Mouse (Mus musculus) embryonic facial prominence, embryonic 13.5 days (tissue): ENCODE results near the gene Coq8b. TPM values are rescaled to one million over a fixed set of nuclear protein-coding genes. Genes with fewer than 3 reads are reported as not detected.

Source experiments
- ATAC-seq: fragments of 200-750 bp; cut with Nextera tagmentation; 2 replicates; pipeline ENCODE4 v1.8.0; 2017; ENCODE audit warnings: low read depth; ENCODE audit not compliant: insufficient number of reproducible peaks, insufficient read depth, low FRiP score, low TSS enrichment
- H3K27ac ChIP-seq: fragments of 300-500 bp; sonication (generic); 2 replicates; pipeline ENCODE4 v1.5.1; 2015; ENCODE audit warnings: moderate library complexity, mild to moderate bottlenecking, inconsistent platforms
- H3K27me3 ChIP-seq: fragments of 300-500 bp; sonication (generic); 2 replicates; pipeline ENCODE4 v1.6.1; 2015; ENCODE audit warnings: mild to moderate bottlenecking, inconsistent platforms
- H3K36me3 ChIP-seq: fragments of 300-500 bp; sonication (generic); 2 replicates; pipeline ENCODE4 v1.6.1; 2015; ENCODE audit warnings: mild to moderate bottlenecking, inconsistent platforms
- H3K4me1 ChIP-seq: fragments of 300-500 bp; sonication (generic); 2 replicates; pipeline ENCODE4 v1.6.1; 2015; ENCODE audit warnings: inconsistent platforms
- H3K4me2 ChIP-seq: fragments of 300-500 bp; sonication (generic); 2 replicates; pipeline ENCODE4 v1.6.1; 2015; ENCODE audit warnings: moderate library complexity, mild to moderate bottlenecking, inconsistent platforms
- H3K4me3 ChIP-seq: fragments of 300-500 bp; sonication (generic); 2 replicates; pipeline ENCODE4 v1.5.1; 2015; ENCODE audit warnings: mild to moderate bottlenecking, inconsistent platforms
- H3K9ac ChIP-seq: fragments of 300-500 bp; sonication (generic); 2 replicates; pipeline ENCODE4 v1.6.1; 2015; ENCODE audit warnings: mild to moderate bottlenecking, inconsistent platforms
- H3K9me3 ChIP-seq: fragments of 300-500 bp; sonication (generic); 2 replicates; pipeline ENCODE4 v1.6.1; 2016; ENCODE audit warnings: inconsistent platforms
- WGBS: fragments of 180-500 bp; shearing (Covaris S2); methylation state at CpG from one replicate; pipeline ENCODE4 v1.1.7; 2015; ENCODE audit warnings: mixed read lengths; 5-methylcytosine and 5-hydroxymethylcytosine counted together
- polyA plus RNA-seq: library from polyadenylated mRNA; unstranded; fragments of >200 nt; fragmentation: Nextera tagmentation; extraction: Ambion mirVana; gene quantifications from 2 replicates; pipeline ENCODE4 v1.2.1, GENCODE M21; 2015

Coq8b gene
- polyA plus RNA-seq, 1 experiment from 2014 or later = 19.0 TPM

DNA sequence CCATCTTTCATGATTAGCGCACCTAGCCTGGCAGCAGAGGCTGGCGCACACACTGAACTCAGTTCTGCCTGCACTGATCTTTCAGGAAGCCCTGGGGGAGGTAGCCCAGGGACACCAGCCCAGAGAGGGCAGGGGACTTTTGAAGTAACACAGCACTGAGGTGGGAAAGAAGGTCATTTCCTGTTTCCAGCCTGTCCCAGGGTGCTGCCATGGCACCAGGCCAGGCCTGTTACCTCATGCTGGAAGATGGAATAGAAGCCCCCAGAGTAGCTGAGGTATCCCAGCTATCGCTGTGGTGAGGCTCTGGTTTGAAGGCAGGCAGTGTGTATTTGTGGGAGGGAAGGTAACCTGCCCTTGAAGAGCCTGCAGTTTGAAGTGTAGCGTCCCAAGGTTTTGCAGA lies 42.1 kb downstream of the Coq8b start:
- no peak overlapping the region for H3K4me2 ChIP-seq
- H3K9me3 ChIP-seq = no peaks in the 10 kb centered on the region
- H3K27ac ChIP-seq = no peak overlapping the region
- H3K27me3 ChIP-seq = no peaks in the 10 kb centered on the region
- 94% methylated on average over 4 of the region's 4 CpGs for WGBS
- ATAC-seq = no peak
- H3K9ac ChIP-seq = no peak overlapping the region
- H3K4me3 ChIP-seq = no peak overlapping the region
- peaks cover 94% of the 10 kb centered on the region for H3K36me3 ChIP-seq
- no peaks in the 10 kb centered on the region for H3K4me1 ChIP-seq

DNA sequence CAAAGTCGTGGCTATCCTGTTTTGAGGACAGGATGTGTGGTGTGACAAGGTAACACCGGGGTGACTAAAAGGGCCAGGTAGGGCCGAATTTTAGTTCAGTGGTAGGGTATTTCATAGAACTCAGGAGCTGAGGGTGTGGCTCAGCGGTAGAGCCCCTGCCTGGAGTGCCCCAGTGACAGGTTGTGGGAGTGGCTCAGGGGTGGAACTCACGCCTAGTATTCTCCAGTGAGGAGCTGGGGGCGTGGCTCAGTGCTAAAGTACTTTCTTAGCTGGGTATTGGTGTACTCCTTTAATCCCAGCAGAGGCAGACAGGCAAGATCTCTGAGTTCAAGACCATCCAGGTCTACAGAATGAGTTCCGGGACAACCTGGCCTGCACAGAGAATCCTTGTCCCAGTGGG lies 43.2 kb downstream of the Coq8b start:
- no peaks in the 10 kb centered on the region for H3K4me1 ChIP-seq
- H3K36me3 ChIP-seq = peaks cover 92% of the 10 kb centered on the region
- ATAC-seq = no peak
- H3K27ac ChIP-seq = no peak overlapping the region; the same call in 1 of the 2 replicates
- no peaks in the 10 kb centered on the region for H3K9me3 ChIP-seq
- H3K4me3 ChIP-seq = no peak overlapping the region
- no peak overlapping the region for H3K9ac ChIP-seq
- H3K27me3 ChIP-seq = no peaks in the 10 kb centered on the region
- 60% methylated on average over 7 of the region's 7 CpGs for WGBS
- H3K4me2 ChIP-seq = no peak overlapping the region

DNA sequence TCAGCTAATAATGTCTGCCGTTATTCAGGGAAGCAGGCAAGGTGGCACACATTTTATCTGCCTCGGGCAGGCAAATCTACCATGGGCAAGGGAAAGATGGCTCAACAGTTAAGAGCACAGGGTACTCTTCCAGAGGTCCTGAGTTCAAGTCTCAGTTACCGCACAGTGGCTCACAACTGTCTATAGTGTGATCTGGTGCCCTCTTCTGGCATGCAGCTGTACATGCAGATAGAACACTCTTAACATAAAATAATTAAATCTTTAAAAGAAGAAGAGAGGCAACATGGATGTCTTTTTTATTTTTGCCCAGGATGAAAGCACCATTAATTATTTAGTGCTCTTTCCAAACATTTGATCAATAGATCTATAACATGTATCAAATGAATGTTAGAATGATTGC lies 44.4 kb downstream of the Coq8b start:
- H3K9ac ChIP-seq = no peak overlapping the region
- peaks cover 92% of the 10 kb centered on the region for H3K36me3 ChIP-seq
- ATAC-seq = no peak
- no peaks in the 10 kb centered on the region for H3K9me3 ChIP-seq
- H3K27ac ChIP-seq = no peak overlapping the region
- H3K27me3 ChIP-seq = no peaks in the 10 kb centered on the region
- no peak overlapping the region for H3K4me3 ChIP-seq
- 93% methylated on average over 3 of the region's 3 CpGs for WGBS
- H3K4me2 ChIP-seq = no peak overlapping the region
- no peaks in the 10 kb centered on the region for H3K4me1 ChIP-seq

DNA sequence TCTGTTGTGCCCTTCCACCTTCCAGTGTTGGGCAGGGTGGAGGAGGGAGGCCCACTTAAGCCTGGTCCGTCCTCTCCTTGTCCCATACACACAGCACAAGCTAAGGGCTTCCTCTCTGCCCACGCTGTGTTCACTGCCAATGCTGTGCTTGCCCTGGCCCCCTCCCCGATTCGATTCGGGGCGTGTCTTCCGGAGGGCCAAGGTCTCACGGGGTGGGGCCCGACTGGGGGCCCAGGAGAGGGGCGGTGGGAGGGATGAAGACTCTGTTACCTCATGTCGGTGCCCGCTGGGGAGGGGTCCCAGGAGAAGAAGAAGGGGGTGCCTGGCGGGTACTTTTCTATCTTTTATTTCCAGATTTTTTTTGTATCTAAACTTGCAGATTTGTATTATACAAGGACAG lies 48.9 kb downstream of the Coq8b start:
- Histone ChIP-seq H3K27ac (no peak overlapping the region), H3K27me3 (peaks cover 9% of the 10 kb centered on the region), H3K9me3 (no peaks in the 10 kb centered on the region), H3K9ac (no peak overlapping the region), H3K4me2 (no peak overlapping the region), H3K4me3 (no peak overlapping the region), H3K36me3 (peaks cover 60% of the 10 kb centered on the region), H3K4me1 (0 out of 2 replicates have a peak, but pooled peaks cover 6% of the 10 kb centered on the region)
- WGBS = 66% methylated on average over 13 of the region's 13 CpGs
- no peak for ATAC-seq

DNA sequence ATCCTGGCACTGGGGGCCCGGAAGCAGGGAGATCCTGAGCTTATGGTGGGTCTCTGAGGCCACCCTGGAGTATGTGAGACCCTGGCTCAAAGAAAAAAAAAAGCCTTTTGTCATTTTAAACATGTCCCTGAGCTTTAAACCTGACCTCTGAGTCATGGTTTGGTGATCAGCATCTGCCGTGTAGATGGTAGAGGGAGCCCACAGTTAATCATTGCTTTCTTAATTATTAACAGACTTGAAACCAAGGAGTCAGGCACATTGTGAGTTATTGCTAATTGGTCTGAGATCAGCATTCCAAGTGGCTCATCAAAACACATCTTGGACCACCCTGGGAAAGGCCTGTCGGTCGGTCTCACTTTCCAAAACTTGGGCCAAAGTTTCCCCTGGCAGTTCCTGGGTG lies 49.4 kb downstream of the Coq8b start:
- Histone ChIP-seq H3K4me2 (no peak overlapping the region), H3K9me3 (no peaks in the 10 kb centered on the region), H3K27ac (no peak overlapping the region), H3K4me1 (0 out of 2 replicates have a peak, but pooled peaks cover 6% of the 10 kb centered on the region), H3K36me3 (peaks cover 55% of the 10 kb centered on the region), H3K9ac (no peak overlapping the region), H3K27me3 (peaks cover 9% of the 10 kb centered on the region), H3K4me3 (no peak overlapping the region)
- WGBS = 54% methylated on average over 4 of the region's 4 CpGs
- ATAC-seq = no peak

DNA sequence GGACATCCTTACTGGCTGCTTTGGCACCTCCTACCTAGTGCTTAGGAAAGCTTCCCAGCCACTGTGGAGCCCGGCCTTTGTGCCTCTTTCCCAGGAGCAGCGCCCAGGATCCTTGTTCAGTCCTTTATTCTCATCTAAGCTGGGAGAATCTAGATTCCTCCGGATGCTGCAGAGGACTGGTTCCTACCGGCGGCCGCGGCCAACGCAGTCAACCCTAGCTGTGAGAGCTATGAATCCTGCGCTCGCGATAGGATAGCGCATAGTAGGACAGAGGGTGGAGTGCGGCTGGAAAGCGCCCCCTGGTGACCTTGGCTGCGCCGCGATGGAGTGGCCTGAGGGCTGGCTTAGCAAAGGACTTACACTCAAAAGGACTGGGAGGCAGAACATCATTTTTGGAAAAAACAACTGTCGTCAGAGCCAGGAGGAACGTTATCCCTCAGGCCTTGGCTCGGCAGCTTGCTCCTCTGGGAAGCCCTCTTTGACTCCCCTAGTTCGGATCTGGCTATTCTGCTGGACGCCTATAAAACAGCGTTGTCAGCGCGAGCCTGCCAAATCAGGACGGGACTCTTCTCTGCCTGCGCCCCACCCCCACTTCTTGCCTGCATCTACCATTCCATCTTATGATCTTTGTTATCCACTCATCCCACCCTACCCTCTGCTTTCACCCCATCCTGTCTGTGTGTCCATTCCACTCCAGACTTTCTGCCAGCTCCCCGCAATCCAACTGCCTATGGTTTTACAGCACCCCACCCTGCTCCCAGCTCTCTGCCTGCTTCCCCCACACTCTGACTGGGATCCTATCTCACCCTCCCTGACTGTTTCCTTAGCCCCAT lies 52.3 kb downstream of the Coq8b start:
- H3K9ac ChIP-seq = no peak overlapping the region
- H3K27me3 ChIP-seq = peaks cover 9% of the 10 kb centered on the region
- peaks cover 26% of the 10 kb centered on the region for H3K36me3 ChIP-seq
- H3K9me3 ChIP-seq = no peaks in the 10 kb centered on the region
- peak; percentile 76 for ATAC-seq
- no peak overlapping the region for H3K27ac ChIP-seq
- whole genome bisulfite sequencing = under 1% methylated on average over 28 of the region's 28 CpGs
- peak overlapping the region; percentile 47 for H3K4me2 ChIP-seq
- no peak overlapping the region; the same call in 1 of the 2 replicates for H3K4me3 ChIP-seq
- H3K4me1 ChIP-seq = 0 out of 2 replicates have a peak, but pooled peaks cover 6% of the 10 kb centered on the region

DNA sequence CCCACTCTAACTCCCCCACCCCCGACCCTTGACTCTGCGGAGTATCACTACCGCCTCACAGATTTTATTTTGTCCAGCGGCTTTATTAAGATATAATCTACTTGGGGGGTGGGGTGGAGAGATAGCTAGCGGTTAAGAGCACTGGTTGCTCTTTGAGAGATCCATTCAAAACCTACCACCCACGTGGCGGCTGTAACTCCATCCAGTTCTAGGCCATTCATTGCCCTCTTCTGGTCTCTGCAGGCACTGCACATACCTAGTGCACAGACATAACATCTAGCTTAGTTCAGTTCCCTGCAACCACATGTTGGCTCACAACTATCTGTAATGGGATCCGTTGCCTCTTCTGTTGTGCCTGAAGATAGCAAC lies 52.9 kb downstream of the Coq8b start:
- Histone ChIP-seq H3K27me3 (peaks cover 9% of the 10 kb centered on the region), H3K27ac (no peak overlapping the region), H3K9ac (no peak overlapping the region), H3K9me3 (no peaks in the 10 kb centered on the region), H3K4me3 (no peak overlapping the region), H3K4me2 (peak overlapping the region; percentile 47), H3K4me1 (0 out of 2 replicates have a peak, but pooled peaks cover 6% of the 10 kb centered on the region), H3K36me3 (peaks cover 21% of the 10 kb centered on the region)
- ATAC-seq = peak; percentile 74
- WGBS = 5% methylated on average over 8 of the region's 8 CpGs

DNA sequence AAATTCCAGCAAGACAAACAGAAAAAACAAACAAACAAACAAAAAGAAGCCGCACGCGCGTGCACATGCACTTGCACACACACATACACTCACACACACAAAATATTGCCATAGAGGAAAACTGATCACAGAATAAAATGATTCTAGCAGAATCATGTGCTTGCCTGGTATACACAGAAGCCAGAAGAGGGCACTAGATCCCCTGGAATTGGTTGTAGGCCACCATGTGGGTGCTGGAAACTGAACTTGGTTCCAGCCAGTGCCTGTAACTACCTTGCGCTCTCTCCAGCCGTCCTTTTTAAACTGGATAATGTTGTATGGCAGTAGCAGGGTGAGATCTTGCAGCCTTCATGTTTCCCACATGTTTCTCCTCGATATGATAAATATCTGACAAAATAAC lies 55.9 kb downstream of the Coq8b start:
- ATAC-seq = no peak
- H3K9ac ChIP-seq = no peak overlapping the region
- no peaks in the 10 kb centered on the region for H3K36me3 ChIP-seq
- H3K27me3 ChIP-seq = peaks cover 9% of the 10 kb centered on the region
- no peak overlapping the region for H3K4me3 ChIP-seq
- WGBS = 89% methylated on average over 7 of the region's 7 CpGs
- H3K4me2 ChIP-seq = no peak overlapping the region
- peaks cover 12% of the 10 kb centered on the region; the same call in 1 of the 2 replicates for H3K4me1 ChIP-seq
- H3K27ac ChIP-seq = no peak overlapping the region
- no peaks in the 10 kb centered on the region for H3K9me3 ChIP-seq

DNA sequence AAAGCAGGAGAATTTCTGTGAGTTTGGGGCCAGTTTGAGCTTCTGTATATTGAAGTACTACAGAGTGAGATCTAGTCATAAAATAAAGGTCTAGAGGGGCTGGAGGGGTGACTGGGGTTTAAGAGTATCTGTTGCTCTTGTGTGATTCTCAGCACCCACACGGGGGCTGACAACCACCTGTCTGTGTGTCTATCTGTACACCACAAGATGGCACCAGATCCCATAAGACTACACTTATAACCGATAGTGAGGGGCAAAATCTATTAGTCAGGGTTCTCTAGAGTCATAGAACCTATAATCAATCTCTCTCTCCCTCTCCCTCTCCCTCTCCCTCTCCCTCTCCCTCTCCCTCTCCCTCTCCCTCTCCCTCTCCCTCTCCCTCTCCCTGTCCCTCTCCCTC lies 57.7 kb downstream of the Coq8b start:
- Histone ChIP-seq H3K4me2 (no peak overlapping the region), H3K9me3 (no peaks in the 10 kb centered on the region), H3K27me3 (no peaks in the 10 kb centered on the region), H3K9ac (no peak overlapping the region), H3K4me1 (peaks cover 6% of the 10 kb centered on the region; the same call in 1 of the 2 replicates), H3K4me3 (no peak overlapping the region), H3K36me3 (no peaks in the 10 kb centered on the region), H3K27ac (no peak overlapping the region)
- 58% methylated on average over 2 of the region's 2 CpGs for WGBS
- no peak for ATAC-seq

DNA sequence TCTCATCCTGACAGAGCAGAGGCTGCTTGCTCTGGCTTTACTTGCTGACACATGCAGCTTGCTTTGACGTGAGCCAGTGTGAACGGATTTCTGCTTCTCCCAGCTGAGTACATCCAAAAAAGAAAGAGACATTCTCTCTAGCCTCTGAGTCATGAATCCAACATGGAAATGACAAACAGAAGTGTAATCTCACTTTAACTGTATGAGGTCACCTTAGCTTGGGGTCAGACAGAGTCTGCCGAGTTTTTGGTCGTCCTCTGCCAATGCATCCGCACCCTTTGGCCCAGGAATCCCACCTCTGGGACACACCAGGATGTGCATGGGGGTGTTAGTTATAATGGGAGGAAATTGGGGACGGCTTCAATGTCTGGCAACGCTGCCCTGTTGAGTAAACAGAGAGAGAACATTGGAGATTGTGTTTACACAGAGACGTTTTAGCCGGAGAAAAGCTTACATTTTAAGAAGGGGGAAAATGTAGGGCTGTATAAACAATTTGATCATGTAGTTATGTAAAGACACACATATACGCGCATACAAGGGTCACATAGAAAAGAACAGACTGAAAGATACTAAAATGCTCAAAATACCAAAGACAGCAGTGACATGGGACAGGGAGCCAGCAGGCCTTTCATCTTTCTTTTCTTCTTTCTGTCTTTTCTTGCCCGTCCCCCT lies 59.1 kb downstream of the Coq8b start:
- Histone ChIP-seq H3K9me3 (no peaks in the 10 kb centered on the region), H3K27ac (peak overlapping the region; percentile 41; the same call in 1 of the 2 replicates), H3K9ac (no peak overlapping the region), H3K27me3 (no peaks in the 10 kb centered on the region), H3K4me1 (peaks cover 6% of the 10 kb centered on the region; the same call in 1 of the 2 replicates), H3K4me3 (no peak overlapping the region), H3K4me2 (no peak overlapping the region), H3K36me3 (no peaks in the 10 kb centered on the region)
- 52% methylated on average over 12 of the region's 12 CpGs for WGBS
- no peak for ATAC-seq

DNA sequence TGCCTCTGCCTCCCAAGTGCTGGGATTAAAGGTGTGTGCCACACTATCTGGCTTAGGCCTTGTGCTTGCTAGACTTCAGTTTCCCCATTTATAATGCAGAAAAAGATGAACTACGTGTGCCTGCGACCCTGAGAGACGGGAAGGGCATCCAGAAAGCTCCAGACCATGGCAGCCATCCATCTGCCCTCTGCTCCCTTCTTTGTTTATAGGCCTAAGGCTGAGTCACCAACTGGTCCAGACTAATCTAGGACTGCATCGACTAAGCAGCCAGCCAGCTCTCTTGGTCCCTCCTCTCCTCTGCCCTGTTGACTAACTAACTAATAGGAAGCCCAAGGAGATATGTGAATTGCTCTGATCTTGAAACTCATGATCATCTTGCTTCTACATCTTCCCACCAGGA lies 63.1 kb downstream of the Coq8b start:
- H3K9me3 ChIP-seq = no peaks in the 10 kb centered on the region
- WGBS = 84% methylated on average over 4 of the region's 4 CpGs
- no peaks in the 10 kb centered on the region for H3K36me3 ChIP-seq
- H3K9ac ChIP-seq = no peak overlapping the region
- ATAC-seq = no peak
- no peak overlapping the region for H3K4me2 ChIP-seq
- no peak overlapping the region for H3K4me3 ChIP-seq
- H3K4me1 ChIP-seq = peaks cover 10% of the 10 kb centered on the region; the same call in 1 of the 2 replicates
- H3K27me3 ChIP-seq = no peaks in the 10 kb centered on the region
- H3K27ac ChIP-seq = no peak overlapping the region

DNA sequence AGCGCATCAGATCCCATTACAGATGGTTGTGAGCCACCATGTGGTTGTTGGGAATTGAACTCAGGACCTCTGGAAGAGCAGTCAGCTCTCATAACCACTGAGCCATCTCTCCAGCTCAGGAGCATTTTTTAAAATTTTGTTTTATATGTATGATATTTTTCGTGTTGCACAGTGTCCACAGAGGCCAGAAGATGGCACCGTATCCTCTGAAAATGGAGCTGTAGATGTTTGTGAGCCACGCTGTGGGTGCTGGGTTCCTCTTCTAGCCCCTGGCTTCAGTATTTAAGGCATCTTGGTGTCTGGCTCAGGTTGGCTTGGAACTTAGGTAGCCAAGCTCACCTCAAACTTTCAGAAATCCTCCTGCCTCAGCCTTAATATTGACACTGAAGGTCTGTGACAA lies 63.7 kb downstream of the Coq8b start:
- H3K9ac ChIP-seq = no peak overlapping the region
- 92% methylated on average over 4 of the region's 4 CpGs for WGBS
- H3K4me1 ChIP-seq = peaks cover 8% of the 10 kb centered on the region; the same call in 1 of the 2 replicates
- ATAC-seq = no peak
- H3K4me3 ChIP-seq = no peak overlapping the region
- H3K4me2 ChIP-seq = no peak overlapping the region
- H3K27me3 ChIP-seq = no peaks in the 10 kb centered on the region
- H3K27ac ChIP-seq = no peak overlapping the region
- no peaks in the 10 kb centered on the region for H3K9me3 ChIP-seq
- H3K36me3 ChIP-seq = no peaks in the 10 kb centered on the region
